Mouse (Mus musculus) testis, postnatal 10 days (tissue): ENCODE measurements around the gene Wdr26.

Experiments used
- DNase-seq: peaks from one replicate; pipeline ENCODE4 v3.0.0; 2021; ENCODE audit warnings: low spot score

Wdr26 gene

GRCm38 (mm10) chr1:181167816-181168215, 44.0 kb downstream of the Wdr26 start:
- DNase-seq, result no peak

DNA sequence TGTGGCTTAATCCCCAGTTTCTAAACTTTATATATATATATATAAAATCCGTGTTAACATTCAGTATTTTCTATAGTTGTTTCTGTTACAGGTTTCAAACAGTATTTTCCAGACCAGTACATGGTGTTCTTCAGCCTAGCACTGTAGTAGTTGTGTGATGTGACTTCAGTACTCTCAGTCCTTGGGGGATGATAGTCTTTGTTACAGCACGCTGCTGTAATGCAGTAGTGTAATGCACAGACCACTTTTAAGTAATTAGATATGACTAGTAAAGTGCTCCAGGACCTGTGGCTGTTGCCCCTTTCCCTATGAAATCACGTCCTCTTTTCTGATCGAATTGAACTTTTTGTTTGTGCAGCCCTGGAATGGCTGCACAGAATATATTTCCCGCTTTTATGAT, 60.3 kb downstream of the Wdr26 start:
- no peak for DNase-seq

DNA sequence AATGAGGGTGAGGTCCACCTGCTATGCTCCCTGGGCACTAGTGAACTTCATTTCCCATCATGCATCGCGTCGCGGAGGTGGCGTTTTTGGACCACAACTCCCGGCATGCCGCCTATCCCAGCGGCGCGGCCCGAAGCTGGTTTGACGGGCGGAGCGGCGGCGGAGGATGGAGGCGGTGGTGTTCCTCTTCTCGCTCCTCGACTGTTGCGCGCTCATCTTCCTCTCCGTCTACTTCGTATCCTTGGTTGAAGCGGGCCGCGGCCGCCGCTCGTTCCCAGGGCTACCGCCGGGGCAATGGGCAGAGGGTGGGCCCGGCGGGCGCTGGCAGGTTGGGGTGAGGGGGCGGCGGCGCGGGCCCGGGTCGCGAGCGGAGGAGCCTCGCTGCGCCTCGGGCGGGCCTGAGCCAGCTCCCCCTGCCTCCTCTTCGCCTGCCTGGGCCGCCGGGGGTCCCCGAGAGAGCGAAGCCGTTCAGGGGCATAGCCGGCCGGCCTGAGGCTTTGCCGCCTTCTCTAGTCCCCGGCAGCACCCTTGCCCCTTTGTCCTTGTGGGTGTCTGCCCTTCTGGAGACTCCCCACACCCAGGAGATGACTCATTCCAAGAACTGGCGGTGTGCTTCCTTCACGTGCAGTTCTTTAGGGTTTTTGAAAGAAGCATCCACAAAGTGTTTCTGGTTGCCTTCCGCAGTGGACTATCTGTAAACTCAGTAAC, 60.8 kb downstream of the Wdr26 start:
- DNase-seq, result peak; percentile 96

- DNase-seq, result no peak
Measured at GRCm38 (mm10) chr1:181150431-181150826, 61.4 kb downstream of the Wdr26 start.

DNA sequence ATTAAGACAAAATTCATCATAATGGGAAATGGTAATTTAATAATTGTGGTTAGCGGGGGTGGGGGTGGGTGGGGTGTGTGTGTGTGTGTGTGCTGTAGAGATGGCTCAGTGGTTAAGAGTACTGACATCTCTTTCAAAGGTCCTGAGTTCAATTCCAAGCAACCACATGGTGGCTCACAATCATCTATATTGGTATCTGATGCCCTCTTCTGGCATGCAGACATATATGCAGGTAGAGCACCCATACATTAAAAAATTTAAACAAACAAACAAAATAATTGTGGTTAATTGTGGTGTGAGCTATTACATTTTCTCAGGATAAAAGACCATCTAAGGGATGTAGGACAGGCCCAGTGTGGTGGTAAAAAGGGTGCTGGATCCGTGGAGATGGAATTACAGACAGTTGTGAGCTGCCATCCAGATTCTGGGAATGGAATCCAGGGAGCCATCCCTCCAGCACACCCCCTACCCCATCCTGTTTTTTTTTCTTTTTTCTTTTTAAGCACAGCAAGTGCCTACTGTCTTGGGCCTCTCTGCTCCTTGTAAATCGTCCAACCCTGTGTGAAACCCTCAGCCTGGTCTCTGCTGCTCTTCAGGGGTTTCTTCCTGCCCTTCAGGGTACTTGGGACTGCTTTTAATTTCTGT, 62.3 kb downstream of the Wdr26 start:
- DNase-seq, result no peak

DNA sequence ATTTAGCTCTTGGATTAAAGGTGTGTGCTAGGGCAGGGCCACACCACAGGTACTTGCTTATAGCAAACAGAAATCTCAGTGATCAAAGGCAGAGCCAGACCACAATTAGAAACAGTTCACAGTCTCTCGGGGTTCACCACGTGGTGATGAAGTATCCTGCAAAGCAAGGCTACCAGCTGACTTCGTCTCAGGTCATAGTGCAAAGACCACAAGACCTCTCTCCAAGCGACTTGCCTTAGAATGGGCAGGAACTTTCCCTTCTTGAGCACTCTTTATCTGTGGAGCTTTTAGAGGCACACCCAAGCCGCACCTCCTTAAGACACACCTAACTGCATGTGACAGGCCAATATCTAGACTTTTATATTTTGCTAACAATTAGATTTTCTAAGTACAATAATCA, 63.3 kb downstream of the Wdr26 start:
- DNase-seq, result no peak

DNA sequence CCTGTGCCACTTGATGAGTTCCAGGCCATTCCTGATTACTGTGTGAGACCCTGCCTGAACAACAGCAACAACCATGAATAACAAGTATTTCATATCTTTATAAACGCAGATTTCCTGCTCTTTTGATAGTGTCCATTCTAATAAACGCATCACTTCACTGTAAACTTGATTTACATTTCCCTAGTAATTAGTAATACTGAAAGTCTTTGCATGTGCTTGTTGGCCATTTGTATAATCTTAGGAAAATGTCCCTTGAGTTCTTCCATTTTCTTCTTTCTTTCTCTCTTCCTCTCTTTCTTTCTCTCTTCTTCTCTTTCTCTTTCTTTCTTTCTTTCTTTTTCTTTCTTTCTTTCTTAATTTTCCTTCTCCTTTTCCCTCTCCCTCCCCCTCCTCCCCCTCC, 65.6 kb downstream of the Wdr26 start:
- DNase-seq, result no peak

DNA sequence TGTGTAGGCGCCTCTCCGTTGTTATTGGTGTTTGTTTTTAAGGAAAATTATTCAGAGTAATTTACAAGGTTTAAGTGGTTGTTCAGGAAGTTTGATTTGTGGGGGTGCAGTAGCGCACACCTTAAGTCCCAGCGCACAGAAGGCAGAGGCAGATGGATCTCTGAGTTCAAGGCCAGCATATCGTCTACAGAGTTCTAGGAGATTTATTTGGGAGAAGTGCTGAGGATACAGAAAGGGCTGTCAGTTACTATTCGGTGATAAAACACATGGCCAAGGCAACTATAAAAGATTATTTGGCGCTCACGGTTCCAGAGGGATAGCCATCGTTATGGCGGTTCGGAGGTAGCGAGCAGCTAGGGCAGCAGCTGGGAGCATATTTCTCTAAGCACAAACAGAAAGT, 66.8 kb downstream of the Wdr26 start:
- no peak for DNase-seq

DNA sequence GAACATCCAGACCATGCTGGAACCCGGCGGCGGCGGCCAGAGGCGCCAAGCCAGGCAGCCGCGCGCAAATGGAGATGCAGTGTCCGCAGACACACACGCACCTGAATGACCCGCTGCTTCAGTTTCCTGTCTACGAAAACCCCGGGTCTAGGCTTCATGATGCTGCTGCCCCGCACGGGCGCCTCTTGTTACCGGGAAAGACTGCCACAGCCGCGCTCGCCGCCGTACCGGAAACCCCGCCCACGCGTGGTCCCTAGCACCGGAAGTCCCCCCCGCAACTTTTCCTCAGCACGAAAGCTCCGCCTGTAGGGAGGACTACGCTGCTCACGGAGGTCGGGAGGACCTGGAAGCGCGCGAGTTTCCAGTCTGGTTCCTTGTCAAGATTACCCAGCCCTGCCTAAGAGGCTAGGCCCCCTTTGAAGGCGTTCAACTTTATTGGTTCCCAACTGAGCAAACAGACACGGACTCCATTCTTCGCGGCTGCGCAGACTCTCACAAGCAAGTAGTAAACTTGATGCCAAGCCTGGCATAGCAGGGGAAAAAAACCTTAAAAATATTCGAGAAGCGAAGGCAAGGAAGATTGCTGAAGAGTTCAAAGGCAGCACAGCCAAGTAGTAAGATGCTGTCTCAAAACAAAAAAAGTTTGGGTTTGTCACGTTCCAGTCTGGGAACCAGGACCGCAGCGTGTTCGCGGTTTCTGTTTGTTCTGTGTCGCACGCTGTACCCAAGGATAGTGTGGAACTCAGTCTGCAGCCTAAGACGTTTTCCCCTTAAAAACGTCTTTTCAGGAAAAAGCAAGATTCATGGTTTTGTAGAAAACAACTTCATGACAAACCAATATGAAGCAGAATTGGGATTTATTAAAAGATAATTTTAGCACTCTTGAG, 67.6 kb downstream of the Wdr26 start, which contains the start of the genes Nvl and Cnih4:
TSS of gene Nvl (minus strand) at position 255 of the 887 bp plus-strand sequence.
TSS of gene Cnih4 (plus strand) at position 744 of the 887 bp plus-strand sequence.
- DNase-seq, result peak; percentile 95

DNA sequence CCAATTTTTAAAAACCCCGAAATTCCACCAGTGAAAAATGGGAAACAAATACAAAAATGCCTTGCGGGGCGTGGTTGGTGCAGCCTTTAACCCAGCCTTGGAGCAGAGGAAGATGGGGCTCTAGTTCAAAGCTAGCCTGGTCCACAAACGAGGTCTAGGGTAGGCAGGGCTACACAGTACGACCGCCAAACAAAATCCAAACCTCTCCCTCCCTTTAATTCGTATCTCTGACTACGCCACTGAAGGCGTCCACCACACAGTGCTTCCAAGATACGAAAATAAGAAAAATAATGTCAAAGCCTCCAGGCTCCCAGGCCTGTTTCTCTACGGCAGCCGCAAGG, 68.2 kb downstream of the Wdr26 start:
- DNase-seq, result no peak

- DNase-seq, result no peak
Measured at GRCm38 (mm10) chr1:181138730-181139129, 73.1 kb downstream of the Wdr26 start.

- DNase-seq, result no peak
Measured at GRCm38 (mm10) chr1:181131915-181132314, 79.9 kb downstream of the Wdr26 start.

- no peak for DNase-seq
Measured at GRCm38 (mm10) chr1:181126766-181127165, 85.0 kb downstream of the Wdr26 start.

GRCm38 (mm10) chr1:181125916-181126315, 85.9 kb downstream of the Wdr26 start:
- no peak for DNase-seq

DNA sequence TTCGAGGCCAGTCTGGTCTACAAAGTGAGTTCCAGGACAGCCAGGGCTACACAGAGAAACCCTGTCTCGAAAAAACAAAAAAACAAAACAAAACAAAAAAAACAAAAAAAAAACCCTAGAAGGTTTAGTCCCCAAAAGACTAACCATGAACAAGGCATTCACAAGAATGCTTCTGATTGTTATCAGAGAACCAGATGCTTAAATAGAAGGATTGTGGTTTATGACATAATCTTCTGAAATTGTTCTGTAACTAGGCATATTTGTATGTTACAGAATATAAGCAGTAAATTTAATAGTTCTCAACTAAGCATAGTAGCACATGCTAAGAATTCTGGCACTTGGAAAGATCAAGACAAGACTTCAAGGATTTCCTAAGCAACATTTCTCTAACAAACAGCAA, 87.7 kb downstream of the Wdr26 start:
- no peak for DNase-seq
